Mouse (Mus musculus): Measurements from ENCODE around the gene Mier2. TPM values are rescaled to one million over a fixed set of nuclear protein-coding genes. Genes with fewer than 3 reads are reported as not detected.
A peak's percentile ranks its signal among the peaks of the same experiment; 100 is the strongest.

Mier2 gene
- polyA plus RNA-seq, 1 experiment from 2014 or later, result 20.5 TPM

DNA sequence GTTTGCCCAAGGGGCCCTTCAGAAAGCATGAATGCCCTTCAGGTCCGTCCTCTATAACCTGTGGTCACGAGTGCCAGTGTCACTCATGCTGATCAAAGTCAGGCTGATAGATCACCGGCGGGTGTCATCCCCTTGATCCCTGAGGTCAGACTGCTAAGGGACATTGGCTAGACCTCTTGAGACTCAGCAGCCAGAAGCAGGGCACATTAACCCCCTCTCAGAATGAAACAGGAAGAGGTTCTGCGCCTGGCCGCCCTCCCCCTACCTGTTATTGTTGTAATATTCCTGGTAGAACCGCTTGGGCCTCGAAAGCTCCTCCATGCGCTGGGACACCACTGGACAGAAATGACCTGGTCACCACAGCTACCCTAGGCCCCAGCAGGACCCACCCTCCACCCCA, 29.4 kb upstream of the Mier2 start:
- TF ChIP-seq EP300 (IDR thresholded peaks at IDR 0.05) (no peak), CTCF (IDR thresholded peaks at IDR 0.05) (no peak)
- ATAC-seq (no peak), DNase-seq (ENCODE audit: low spot score) (no peak)
- Histone ChIP-seq H3K9ac (replicated peaks; ENCODE audit: low read depth) (no peak overlapping the region), H3K4me3 (ENCODE audit: low read depth, low read length) (no peak overlapping the region), H3K36me3 (ENCODE audit: insufficient read depth, low read length) (no peaks in the 10 kb centered on the region), H3K4me2 (replicated peaks; ENCODE audit: low read depth, low read length) (no peak overlapping the region), H3K27ac (ENCODE audit: low read length) (no peak overlapping the region), H3K27me3 (replicated peaks; ENCODE audit: insufficient read depth, low read length) (no peaks in the 10 kb centered on the region), H3K4me1 (ENCODE audit: insufficient read depth, low read depth, low read length) (no peaks in the 10 kb centered on the region), H3K9me3 (ENCODE audit: low read length) (no peaks in the 10 kb centered on the region)
- 61% methylated on average over 9 of the region's 9 CpGs for WGBS

DNA sequence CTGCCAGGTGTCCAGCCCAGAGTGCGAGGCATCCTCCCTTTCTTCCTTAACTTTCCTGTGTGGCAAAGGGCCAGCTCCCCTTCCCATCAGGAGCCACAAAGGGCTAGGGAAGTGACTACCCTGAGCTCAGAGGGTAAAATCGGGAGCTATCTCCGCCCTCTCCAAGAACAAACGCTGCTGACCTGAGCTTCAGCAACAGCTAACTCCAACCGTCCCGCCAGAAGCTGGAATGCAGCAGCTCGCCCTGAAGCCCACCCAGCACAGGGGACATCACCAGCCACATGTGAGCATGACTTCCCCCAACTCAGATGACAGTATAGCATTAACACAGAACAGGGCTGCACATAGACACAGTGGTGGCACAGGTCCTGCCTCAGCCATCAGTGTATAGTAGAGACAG, 29.0 kb upstream of the Mier2 start:
- ATAC-seq, result no peak
- Histone ChIP-seq H3K9ac (replicated peaks; ENCODE audit: low read depth) (no peak overlapping the region), H3K36me3 (ENCODE audit: insufficient read depth, low read length) (no peaks in the 10 kb centered on the region), H3K4me2 (replicated peaks; ENCODE audit: low read depth, low read length) (no peak overlapping the region), H3K27ac (ENCODE audit: low read length) (no peak overlapping the region), H3K4me1 (ENCODE audit: insufficient read depth, low read depth, low read length) (no peaks in the 10 kb centered on the region), H3K9me3 (ENCODE audit: low read length) (no peaks in the 10 kb centered on the region), H3K4me3 (ENCODE audit: low read depth, low read length) (no peak overlapping the region), H3K27me3 (replicated peaks; ENCODE audit: insufficient read depth, low read length) (no peaks in the 10 kb centered on the region)
- 43% methylated on average over 7 of the region's 7 CpGs for WGBS
- no peak for DNase-seq (ENCODE audit: low spot score)
- TF ChIP-seq EP300 (IDR thresholded peaks at IDR 0.05), result no peak
- no peak for TF ChIP-seq CTCF (IDR thresholded peaks at IDR 0.05)

DNA sequence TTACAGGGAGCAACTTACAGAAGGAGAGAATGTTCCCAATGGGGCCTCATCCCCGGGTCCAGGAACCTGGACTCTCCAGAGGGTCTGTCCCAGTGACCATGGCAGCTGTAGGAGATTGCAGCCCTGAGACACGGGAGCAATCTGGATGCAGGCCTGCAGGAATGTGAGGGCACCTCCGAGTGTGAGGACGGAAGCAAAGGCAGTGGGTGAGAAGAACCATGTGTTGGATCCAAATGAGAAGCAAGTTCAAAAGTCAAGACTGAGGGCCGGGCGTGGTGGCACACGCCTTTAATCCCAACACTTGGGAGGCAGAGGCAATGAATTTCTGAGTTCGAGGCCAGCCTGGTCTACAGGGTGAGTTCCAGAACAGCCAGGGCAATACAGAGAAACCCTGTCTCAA, 26.5 kb upstream of the Mier2 start:
- no peaks in the 10 kb centered on the region for H3K9me3 ChIP-seq (ENCODE audit: low read length)
- no peak overlapping the region for H3K9ac ChIP-seq (replicated peaks; ENCODE audit: low read depth)
- H3K4me3 ChIP-seq (ENCODE audit: low read depth, low read length), result no peak overlapping the region
- no peaks in the 10 kb centered on the region for H3K27me3 ChIP-seq (replicated peaks; ENCODE audit: insufficient read depth, low read length)
- no peak for TF ChIP-seq CTCF (IDR thresholded peaks at IDR 0.05)
- no peak for TF ChIP-seq EP300 (IDR thresholded peaks at IDR 0.05)
- WGBS, result 83% methylated on average over 8 of the region's 8 CpGs
- no peak overlapping the region for H3K27ac ChIP-seq (ENCODE audit: low read length)
- ATAC-seq, result no peak
- H3K4me2 ChIP-seq (replicated peaks; ENCODE audit: low read depth, low read length), result no peak overlapping the region
- DNase-seq (ENCODE audit: low spot score), result no peak
- no peaks in the 10 kb centered on the region for H3K4me1 ChIP-seq (ENCODE audit: insufficient read depth, low read depth, low read length)
- no peaks in the 10 kb centered on the region for H3K36me3 ChIP-seq (ENCODE audit: insufficient read depth, low read length)

DNA sequence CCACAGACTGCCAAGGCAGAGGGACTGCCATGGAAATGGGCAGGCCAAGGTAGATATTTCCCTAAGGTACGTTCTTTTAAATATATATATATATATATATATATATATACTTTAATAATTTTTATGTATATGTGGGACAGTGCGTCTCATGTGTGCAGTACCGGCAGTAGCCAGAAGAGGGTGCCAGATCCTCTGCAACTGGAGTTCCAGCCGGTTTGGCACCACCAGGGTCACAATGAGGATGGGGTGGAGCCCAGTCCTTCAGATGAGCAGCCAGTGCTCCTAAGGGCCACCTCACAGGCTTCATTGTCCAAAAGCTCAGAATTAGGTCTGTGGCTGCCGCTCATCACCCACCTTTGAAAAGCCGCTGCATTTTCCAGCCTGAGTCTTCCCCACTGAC, 25.8 kb upstream of the Mier2 start:
- TF ChIP-seq CTCF (IDR thresholded peaks at IDR 0.05) (peak; percentile 57), EP300 (IDR thresholded peaks at IDR 0.05) (no peak)
- Histone ChIP-seq H3K4me3 (ENCODE audit: low read depth, low read length) (no peak overlapping the region), H3K27me3 (replicated peaks; ENCODE audit: insufficient read depth, low read length) (no peaks in the 10 kb centered on the region), H3K9me3 (ENCODE audit: low read length) (no peaks in the 10 kb centered on the region), H3K9ac (replicated peaks; ENCODE audit: low read depth) (no peak overlapping the region), H3K4me2 (replicated peaks; ENCODE audit: low read depth, low read length) (no peak overlapping the region), H3K27ac (ENCODE audit: low read length) (no peak overlapping the region), H3K36me3 (ENCODE audit: insufficient read depth, low read length) (no peaks in the 10 kb centered on the region), H3K4me1 (ENCODE audit: insufficient read depth, low read depth, low read length) (no peaks in the 10 kb centered on the region)
- DNase-seq (ENCODE audit: low spot score) (peak; percentile 16), ATAC-seq (no peak)
- 38% methylated on average over 6 of the region's 6 CpGs for WGBS

DNA sequence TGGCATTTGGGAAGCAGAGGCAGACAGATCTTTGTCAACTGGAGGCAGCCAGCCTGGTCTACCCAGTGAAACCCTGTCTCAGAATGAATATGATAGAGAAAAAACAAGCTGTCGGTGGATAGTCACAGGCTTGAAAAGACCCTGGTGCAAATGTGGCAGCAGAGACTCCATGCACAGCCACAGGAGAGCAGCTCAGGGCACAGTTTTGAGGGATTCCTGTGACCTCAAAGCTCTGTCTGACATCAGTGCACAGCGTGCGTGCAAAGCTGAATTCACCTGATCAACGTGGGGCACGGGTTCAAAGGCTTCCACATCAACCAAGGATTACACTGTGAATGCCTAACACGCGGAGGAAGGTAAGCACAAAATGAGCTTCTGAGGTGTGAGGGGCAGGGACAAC, 25.4 kb upstream of the Mier2 start:
- Histone ChIP-seq H3K4me2 (replicated peaks; ENCODE audit: low read depth, low read length) (no peak overlapping the region), H3K9me3 (ENCODE audit: low read length) (no peaks in the 10 kb centered on the region), H3K27me3 (replicated peaks; ENCODE audit: insufficient read depth, low read length) (no peaks in the 10 kb centered on the region), H3K4me1 (ENCODE audit: insufficient read depth, low read depth, low read length) (no peaks in the 10 kb centered on the region), H3K4me3 (ENCODE audit: low read depth, low read length) (no peak overlapping the region), H3K9ac (replicated peaks; ENCODE audit: low read depth) (no peak overlapping the region), H3K27ac (ENCODE audit: low read length) (no peak overlapping the region), H3K36me3 (ENCODE audit: insufficient read depth, low read length) (no peaks in the 10 kb centered on the region)
- DNase-seq (ENCODE audit: low spot score), result no peak
- no peak for ATAC-seq
- no peak for TF ChIP-seq EP300 (IDR thresholded peaks at IDR 0.05)
- TF ChIP-seq CTCF (IDR thresholded peaks at IDR 0.05), result no peak
- 70% methylated on average over 7 of the region's 7 CpGs for WGBS

DNA sequence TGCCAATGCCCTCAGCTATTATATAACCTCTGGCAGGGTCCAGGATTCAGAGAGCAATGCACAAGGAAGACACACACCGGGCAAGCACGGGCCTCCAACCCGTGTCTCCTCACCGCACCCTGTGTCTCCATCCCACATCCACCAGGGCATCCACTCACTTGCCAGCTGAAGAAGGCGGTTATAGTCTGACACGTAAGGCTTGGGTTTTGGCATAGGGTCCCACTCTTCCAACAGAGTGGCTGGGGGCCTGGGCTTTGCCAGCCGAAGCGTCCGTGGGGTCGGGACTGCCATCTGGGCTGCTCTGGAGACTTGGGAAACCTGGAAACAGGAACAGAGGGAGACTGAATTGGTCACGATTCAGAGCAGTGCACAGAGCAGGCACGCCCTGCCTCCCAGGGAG, 24.8 kb upstream of the Mier2 start:
- Histone ChIP-seq H3K27me3 (replicated peaks; ENCODE audit: insufficient read depth, low read length) (no peaks in the 10 kb centered on the region), H3K36me3 (ENCODE audit: insufficient read depth, low read length) (no peaks in the 10 kb centered on the region), H3K27ac (ENCODE audit: low read length) (no peak overlapping the region), H3K9me3 (ENCODE audit: low read length) (no peaks in the 10 kb centered on the region), H3K4me2 (replicated peaks; ENCODE audit: low read depth, low read length) (no peak overlapping the region), H3K9ac (replicated peaks; ENCODE audit: low read depth) (no peak overlapping the region), H3K4me3 (ENCODE audit: low read depth, low read length) (no peak overlapping the region), H3K4me1 (ENCODE audit: insufficient read depth, low read depth, low read length) (no peaks in the 10 kb centered on the region)
- no peak for TF ChIP-seq EP300 (IDR thresholded peaks at IDR 0.05)
- no peak for TF ChIP-seq CTCF (IDR thresholded peaks at IDR 0.05)
- ATAC-seq (no peak), DNase-seq (ENCODE audit: low spot score) (no peak)
- 73% methylated on average over 12 of the region's 12 CpGs for WGBS

DNA sequence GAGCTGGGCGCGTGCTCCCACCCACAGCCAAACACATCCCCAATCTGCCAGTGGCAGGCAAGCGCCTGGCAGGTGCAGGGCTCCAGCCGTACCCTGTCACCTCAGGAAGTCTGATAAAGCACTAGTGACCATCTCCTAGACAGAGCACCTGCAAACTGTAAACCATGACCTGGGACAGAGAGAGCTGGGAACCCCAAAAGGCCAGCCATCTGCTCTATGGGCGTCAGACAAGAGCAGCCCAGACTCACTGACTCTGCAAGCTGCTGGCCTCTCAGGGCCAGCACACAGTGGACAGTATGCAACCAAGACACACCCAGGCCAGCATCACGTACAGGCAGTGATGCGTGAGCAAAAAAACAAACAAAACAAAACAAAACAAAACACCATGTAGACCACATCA, 23.9 kb upstream of the Mier2 start:
- ATAC-seq (no peak), DNase-seq (ENCODE audit: low spot score) (no peak)
- H3K9me3 ChIP-seq (ENCODE audit: low read length), result no peaks in the 10 kb centered on the region
- 75% methylated on average over 7 of the region's 7 CpGs for WGBS
- H3K4me2 ChIP-seq (replicated peaks; ENCODE audit: low read depth, low read length), result no peak overlapping the region
- H3K4me3 ChIP-seq (ENCODE audit: low read depth, low read length), result no peak overlapping the region
- no peaks in the 10 kb centered on the region for H3K36me3 ChIP-seq (ENCODE audit: insufficient read depth, low read length)
- no peaks in the 10 kb centered on the region for H3K27me3 ChIP-seq (replicated peaks; ENCODE audit: insufficient read depth, low read length)
- H3K9ac ChIP-seq (replicated peaks; ENCODE audit: low read depth), result no peak overlapping the region
- TF ChIP-seq CTCF (IDR thresholded peaks at IDR 0.05) (no peak), EP300 (IDR thresholded peaks at IDR 0.05) (no peak)
- H3K4me1 ChIP-seq (ENCODE audit: insufficient read depth, low read depth, low read length), result no peaks in the 10 kb centered on the region
- no peak overlapping the region for H3K27ac ChIP-seq (ENCODE audit: low read length)
